Mouse (Mus musculus) C2C12 (cell line): ENCODE data around the gene Magix.

Experiments
- CEBPB ChIP-seq: IDR thresholded peaks from one replicate; pipeline ENCODE4 v1.6.1; 2011; ENCODE audit warnings: low read depth, mild to moderate bottlenecking, control low read depth, moderate library complexity
- CTCF ChIP-seq: IDR thresholded peaks from one replicate; pipeline ENCODE4 v1.5.1; 2011; ENCODE audit not compliant: control insufficient read depth, insufficient read depth, insufficient read length
- MYOG ChIP-seq: IDR thresholded peaks from one replicate; pipeline ENCODE4 v1.6.1; 2011; ENCODE audit not compliant: control insufficient read depth, insufficient read length; ENCODE audit errors: extremely low read depth
- USF1 ChIP-seq: IDR thresholded peaks from one replicate; pipeline ENCODE4 v1.6.1; 2011; ENCODE audit warnings: low read depth, mild to moderate bottlenecking, control low read depth, moderate library complexity

DNA sequence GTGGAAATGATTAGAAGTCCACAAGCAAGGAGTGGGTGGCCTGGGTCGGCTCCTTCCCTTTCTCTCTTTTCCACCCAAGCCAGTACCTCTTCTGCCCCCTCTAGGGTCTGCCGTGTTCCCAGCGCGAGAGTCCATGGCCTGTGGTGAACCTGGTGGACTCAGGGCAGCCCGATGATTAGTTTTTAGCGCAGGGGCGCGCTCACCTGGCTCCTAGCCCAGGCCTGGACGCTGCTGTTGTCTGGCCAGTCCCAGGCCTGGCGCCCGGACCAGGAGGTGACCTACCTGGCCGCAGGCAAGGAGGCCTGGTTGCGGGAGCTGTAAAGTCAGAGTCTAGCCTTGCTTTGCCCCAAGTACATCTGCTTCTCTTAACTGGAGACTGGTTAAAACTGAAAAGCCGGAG lies at the start of gene Magix:
- TF ChIP-seq CTCF (no peak), MYOG (no peak), CEBPB (no peak), USF1 (no peak)
